Mouse (Mus musculus) megakaryocyte, embryonic 14.5 days (primary cell): ENCODE results near the gene Ccsap.

Source experiments
- FLI1 ChIP-seq: IDR thresholded peaks from 2 replicates; pipeline ENCODE4 v1.6.1; 2012; ENCODE audit warnings: low read length, inconsistent platforms, mixed read lengths
- GATA1 ChIP-seq: IDR thresholded peaks from 3 replicates; pipeline ENCODE4 v1.6.1; 2012; ENCODE audit warnings: mixed read lengths, low read length, inconsistent platforms, borderline replicate concordance

DNA sequence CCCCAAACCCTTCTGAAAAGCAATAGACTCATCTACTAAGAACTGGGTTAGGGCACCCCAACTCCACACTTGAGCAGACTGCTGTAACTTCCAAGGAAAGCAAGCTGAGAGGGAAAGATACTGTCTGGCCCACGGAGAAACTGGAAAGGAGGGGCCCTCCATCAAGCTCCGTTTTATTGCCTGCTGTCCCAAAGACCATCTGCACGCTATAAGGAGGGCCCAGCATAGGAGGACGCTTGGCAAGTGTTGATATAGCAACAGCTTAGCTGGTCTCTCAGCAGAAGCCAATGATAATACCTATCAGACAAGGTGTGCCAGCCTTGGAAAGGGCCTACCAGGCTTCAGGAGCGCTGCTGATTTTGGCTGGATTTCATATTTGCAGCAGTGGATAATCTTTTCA is 8.4 kb downstream of the Ccsap start:
- no peak for TF ChIP-seq GATA1
- TF ChIP-seq FLI1, result no peak
